Mouse (Mus musculus) erythroblast, embryonic 14.5 days (primary cell): Measurements from ENCODE around the gene Ambra1.

Source experiments
- GATA1 ChIP-seq: IDR thresholded peaks from 2 replicates; pipeline ENCODE4 v1.6.1; 2012; ENCODE audit warnings: low read length, inconsistent platforms, mixed read lengths
- TAL1 ChIP-seq: IDR thresholded peaks from 3 replicates; pipeline ENCODE4 v1.6.1; 2012; ENCODE audit warnings: low read length, inconsistent platforms, mixed read lengths

DNA sequence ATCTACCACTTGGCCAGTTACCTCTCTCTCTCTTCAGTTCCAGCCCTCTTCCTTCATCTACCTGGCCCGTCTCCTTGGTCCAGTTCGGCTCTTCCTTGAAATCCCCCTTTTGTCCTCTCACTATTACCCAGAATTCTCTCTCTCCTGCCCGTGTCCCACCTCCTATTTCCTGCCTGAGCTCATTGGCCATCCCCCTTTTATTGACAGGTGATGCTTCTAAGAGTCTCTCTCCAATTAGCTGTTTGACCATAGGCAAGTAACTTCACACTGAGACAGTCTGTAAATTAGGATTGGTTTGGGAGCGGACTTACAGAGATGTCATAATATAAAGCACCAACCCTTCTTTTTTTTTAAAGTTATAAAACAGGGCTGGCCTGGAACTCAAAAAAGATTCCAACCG, 14.8 kb downstream of the Ambra1 start:
- TF ChIP-seq GATA1 = no peak
- TF ChIP-seq TAL1 = no peak
